Mouse (Mus musculus): Measurements from ENCODE around the gene Cox8a. TPM values are rescaled to one million over a fixed set of nuclear protein-coding genes. Genes with fewer than 3 reads are reported as not detected.

The Cox8a gene
- polyA plus RNA-seq (2014; fragmentation: Illumina TruSeq; extraction: RNeasy Lipid Tissue Mini Kit (QIAGEN cat#74804)), result 36.3 TPM

DNA sequence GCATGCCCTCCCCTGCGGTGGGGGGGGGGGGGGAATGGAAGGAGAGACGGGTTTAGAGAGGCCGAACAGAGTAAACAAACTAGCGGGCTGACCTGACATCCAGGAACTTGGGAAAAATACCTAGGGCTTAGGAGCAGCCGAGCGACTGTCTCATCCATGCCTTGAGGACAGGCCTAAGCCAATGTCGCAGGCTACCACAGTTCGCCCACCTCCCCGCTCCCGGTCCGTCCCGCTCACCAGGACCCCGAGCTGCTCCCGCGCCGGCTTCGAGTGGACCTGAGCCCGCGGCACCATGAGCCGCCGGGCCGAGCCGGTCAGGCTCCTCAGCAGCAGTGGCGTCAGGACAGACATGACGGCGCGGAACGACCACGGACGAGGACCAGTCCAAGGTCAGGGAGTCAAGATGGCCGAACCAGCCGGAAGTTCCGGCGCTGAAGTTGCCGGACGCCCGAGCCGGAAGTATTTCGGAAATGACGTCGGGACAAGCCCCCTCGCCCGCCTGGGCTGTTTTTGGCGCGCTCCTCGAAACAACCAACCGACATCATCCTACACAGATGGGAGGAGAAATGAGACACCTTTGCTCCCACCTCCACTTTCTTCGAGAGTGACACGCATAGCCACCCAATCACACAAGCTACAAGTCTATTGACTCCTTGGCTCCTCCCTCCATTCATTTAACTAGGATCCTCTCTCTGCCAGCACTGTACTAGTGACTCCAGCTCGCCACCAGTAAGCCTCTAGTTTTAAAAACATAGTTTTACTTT lies at the start of gene Cox8a:
Cox8a (minus strand) TSS at position 455 of the 764 bp plus-strand sequence.

DNA sequence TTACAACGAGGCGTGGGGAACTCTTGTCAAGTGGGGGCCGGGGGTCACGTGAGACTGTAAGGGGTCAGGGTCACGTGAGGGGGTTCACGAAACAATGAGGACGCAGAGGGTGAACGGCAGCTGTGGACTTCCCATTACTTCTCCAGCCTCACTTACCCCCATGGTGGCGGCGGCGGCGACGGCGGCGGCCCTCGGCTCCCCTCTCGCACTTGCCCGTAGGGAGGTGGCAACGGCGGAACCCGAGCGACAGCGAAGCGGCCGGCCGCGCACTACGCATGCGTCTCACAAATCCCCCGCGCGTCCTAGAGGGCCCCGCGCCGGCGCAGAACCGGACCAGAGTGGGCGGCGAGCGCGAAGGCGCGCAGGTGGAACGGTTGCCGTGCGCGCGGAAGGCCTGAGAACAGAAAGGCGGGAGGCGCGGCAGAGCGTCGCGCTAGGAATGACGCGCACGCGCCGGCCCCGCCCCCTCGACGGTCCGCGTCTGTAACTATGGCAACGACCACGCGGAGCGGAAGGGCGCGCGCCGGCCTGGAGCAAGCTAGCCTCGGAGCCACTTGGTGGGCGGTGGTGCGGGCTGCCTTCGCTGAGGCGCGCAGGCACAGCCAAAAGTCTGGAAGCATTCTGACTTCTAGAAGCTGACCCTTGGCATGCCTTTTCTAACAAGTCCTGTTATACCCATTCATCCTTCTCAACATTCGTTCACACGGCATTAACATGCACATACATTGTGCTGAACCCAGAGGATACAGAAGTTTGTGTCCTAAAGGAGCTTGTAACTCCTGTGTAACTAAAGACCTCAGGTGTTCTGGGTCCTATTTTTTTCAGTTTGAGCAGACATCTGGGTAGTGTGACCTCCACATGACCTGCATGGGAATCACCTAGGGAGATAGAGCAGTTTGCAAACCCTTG lies 23.6 kb upstream of the Cox8a start, which contains the start of gene Naa40:
Naa40 (minus strand) TSS at position 402 of the 909 bp plus-strand sequence.

DNA sequence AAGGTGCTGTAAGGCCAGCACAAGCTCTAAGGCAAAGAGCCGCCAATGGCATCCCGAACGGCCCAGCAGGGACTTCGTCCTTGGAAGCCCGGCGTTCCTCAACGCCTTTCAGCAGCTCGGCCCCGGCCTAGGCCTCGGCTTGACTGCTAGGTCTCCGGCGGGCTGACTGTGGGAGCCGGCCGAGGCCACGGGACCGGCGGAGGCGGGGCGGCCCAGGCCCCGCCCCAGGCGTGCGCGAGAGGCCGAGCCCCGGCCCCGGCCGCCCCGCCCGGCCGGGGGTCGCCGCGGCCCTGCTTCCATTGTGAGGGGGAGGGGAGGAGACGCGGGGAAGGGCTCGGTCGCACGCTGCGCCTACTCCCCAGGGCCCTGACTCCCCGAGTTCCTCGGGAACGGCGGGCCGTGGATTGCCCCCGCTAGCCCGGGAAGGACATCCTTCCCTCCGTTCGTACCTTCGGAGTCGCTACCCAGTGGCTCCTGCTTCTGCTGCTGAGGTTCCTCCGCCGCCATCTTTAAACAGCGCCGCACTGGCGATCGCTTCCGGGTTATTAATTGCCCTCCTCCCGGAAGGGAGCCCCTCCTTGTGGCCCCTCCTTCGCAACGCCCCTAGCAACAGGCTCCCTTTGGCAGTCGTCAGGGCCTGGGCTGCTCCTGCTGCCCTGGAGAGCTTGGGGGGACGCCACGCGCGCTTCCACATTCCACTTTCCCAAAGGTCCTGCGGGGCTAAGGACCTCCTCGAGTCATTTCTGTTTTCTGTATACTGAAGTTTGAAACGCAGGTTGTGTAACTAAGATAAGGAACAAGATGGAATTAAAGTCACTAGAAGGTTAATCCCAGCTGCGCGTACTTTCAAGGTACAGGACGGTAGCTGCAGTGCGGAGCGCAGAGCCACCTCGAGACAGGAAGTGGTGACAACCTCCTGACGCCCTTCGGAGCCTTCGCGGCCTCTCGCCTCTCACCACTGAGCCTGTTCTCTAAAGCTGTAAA lies 11.4 kb downstream of the Cox8a start, which contains the start of gene Otub1:
Otub1 (minus strand) TSS at position 564 of the 984 bp plus-strand sequence.

Other genes starting within 250 kb of the Cox8a start
- 8.7 TPM for gene Ppp1r14b, start 242.6 kb downstream of the Cox8a start, polyA plus RNA-seq (2014; fragmentation: Illumina TruSeq; extraction: RNeasy Lipid Tissue Mini Kit (QIAGEN cat#74804))
- gene Plcb3, start 241.1 kb downstream of the Cox8a start, polyA plus RNA-seq (2014; fragmentation: Illumina TruSeq; extraction: RNeasy Lipid Tissue Mini Kit (QIAGEN cat#74804)), result 4.2 TPM
- gene Fkbp2, start 237.1 kb downstream of the Cox8a start, polyA plus RNA-seq (2014; fragmentation: Illumina TruSeq; extraction: RNeasy Lipid Tissue Mini Kit (QIAGEN cat#74804)), result 12.2 TPM
- gene Vegfb, start 230.0 kb downstream of the Cox8a start, polyA plus RNA-seq (2014; fragmentation: Illumina TruSeq; extraction: RNeasy Lipid Tissue Mini Kit (QIAGEN cat#74804)), result 10.9 TPM
- not detected for gene Dnajc4, start 225.0 kb downstream of the Cox8a start, polyA plus RNA-seq (2014; fragmentation: Illumina TruSeq; extraction: RNeasy Lipid Tissue Mini Kit (QIAGEN cat#74804))
- gene Nudt22, start 221.5 kb downstream of the Cox8a start, polyA plus RNA-seq (2014; fragmentation: Illumina TruSeq; extraction: RNeasy Lipid Tissue Mini Kit (QIAGEN cat#74804)), result not detected
- gene Trpt1, start 221.5 kb downstream of the Cox8a start, polyA plus RNA-seq (2014; fragmentation: Illumina TruSeq; extraction: RNeasy Lipid Tissue Mini Kit (QIAGEN cat#74804)), result not detected
- gene Fermt3, start 198.1 kb downstream of the Cox8a start, polyA plus RNA-seq (2014; fragmentation: Illumina TruSeq; extraction: RNeasy Lipid Tissue Mini Kit (QIAGEN cat#74804)), result not detected
- 74.7 TPM for gene Stip1, start 177.6 kb downstream of the Cox8a start, polyA plus RNA-seq (2014; fragmentation: Illumina TruSeq; extraction: RNeasy Lipid Tissue Mini Kit (QIAGEN cat#74804))
- 1.4 TPM for gene Macrod1, start 160.8 kb downstream of the Cox8a start, polyA plus RNA-seq (2014; fragmentation: Illumina TruSeq; extraction: RNeasy Lipid Tissue Mini Kit (QIAGEN cat#74804))
- gene Flrt1, start 111.9 kb downstream of the Cox8a start, polyA plus RNA-seq (2014; fragmentation: Illumina TruSeq; extraction: RNeasy Lipid Tissue Mini Kit (QIAGEN cat#74804)), result 2.1 TPM
- 22.1 TPM for gene Otub1, start 11.3 kb downstream of the Cox8a start, polyA plus RNA-seq (2014; fragmentation: Illumina TruSeq; extraction: RNeasy Lipid Tissue Mini Kit (QIAGEN cat#74804))
- 15.0 TPM for gene Naa40, start 23.6 kb upstream of the Cox8a start, polyA plus RNA-seq (2014; fragmentation: Illumina TruSeq; extraction: RNeasy Lipid Tissue Mini Kit (QIAGEN cat#74804))
- 0.29 TPM for gene Rcor2, start 49.7 kb upstream of the Cox8a start, polyA plus RNA-seq (2014; fragmentation: Illumina TruSeq; extraction: RNeasy Lipid Tissue Mini Kit (QIAGEN cat#74804))
- 42.0 TPM for gene Mark2, start 124.2 kb upstream of the Cox8a start, polyA plus RNA-seq (2014; fragmentation: Illumina TruSeq; extraction: RNeasy Lipid Tissue Mini Kit (QIAGEN cat#74804))
- 1.1 TPM for gene Spindoc, start 165.4 kb upstream of the Cox8a start, polyA plus RNA-seq (2014; fragmentation: Illumina TruSeq; extraction: RNeasy Lipid Tissue Mini Kit (QIAGEN cat#74804))
- 27.8 TPM for gene 2700081O15Rik, start 200.0 kb upstream of the Cox8a start, polyA plus RNA-seq (2014; fragmentation: Illumina TruSeq; extraction: RNeasy Lipid Tissue Mini Kit (QIAGEN cat#74804))